Mouse (Mus musculus): ENCODE results near the gene Cidec.

GRCm38 (mm10) chr6:113404649-113405448 lies 30.7 kb downstream of the Cidec start:
- no peak for TF ChIP-seq CTCF (conservative IDR thresholded peaks at IDR 0.05; ENCODE audit: insufficient read depth, insufficient read length, low read depth, low read length)
- TF ChIP-seq POLR2A (IDR thresholded peaks at IDR 0.05; ENCODE audit: low read depth, low read length): no peak

Measured in kidney, adult 2 months (tissue).